Mouse (Mus musculus) bone marrow macrophage, adult 2 months (primary cell): ENCODE measurements around the gene Prps1l3.

ENCODE experiments used
- CTCF ChIP-seq: IDR thresholded peaks from 2 replicates; pipeline ENCODE4 v1.5.1; 2012; ENCODE audit warnings: low read depth, mild to moderate bottlenecking, low read length, moderate library complexity
- POLR2A ChIP-seq: IDR thresholded peaks from 2 replicates; pipeline ENCODE4 v1.6.1; 2012; ENCODE audit warnings: mild to moderate bottlenecking, low read depth, low read length, borderline replicate concordance

GRCm38 (mm10) chr12:57201901-57202300 is 28.3 kb upstream of the Prps1l3 start:
- TF ChIP-seq CTCF (no peak), POLR2A (no peak)
